12 mouse cellular contexts compared by ENCODE assay signal in genomic region chr9:65016241-65016977, GRCm38 (mm10). TPM values are rescaled to one million over a fixed set of nuclear protein-coding genes. Genes with fewer than 3 reads are reported as not detected.
A peak's percentile ranks its signal among the peaks of the same experiment; 100 is the strongest.
DNase-seq lines count a peak whose midpoint lies in the region; ATAC-seq lines count a peak whose summit lies in the region.
"Had no signal": no experiment of that assay in that cellular context is flagged by ENCODE, and none has a peak within 500 bp of the region (broad histone marks: within the 10 kb centered on the region; RNA-seq: fewer than 3 reads in every experiment).

No protein-coding gene starts in this region.

- peak overlapping the region; percentile 41; the same call in 1 of the 2 replicates for H3K27ac ChIP-seq in heart, embryonic 16.5 days (ENCODE audit: low read length)
- peak overlapping the region; percentile 45; the same call in 1 of the 2 replicates for H3K27ac ChIP-seq in forebrain, embryonic 16.5 days (ENCODE audit: low read length)
- peak overlapping the region; percentile 58 for H3K27ac ChIP-seq in midbrain, embryonic 14.5 days (replicated peaks; ENCODE audit: low read depth, low read length)
- H3K27ac ChIP-seq: kidney, embryonic 15.5 days had no signal

- DNase-seq in heart, postnatal 36 days: no peak
- DNase-seq in adrenal gland, postnatal 36 days: peak; percentile 52 to 58
- DNase-seq in midbrain, embryonic 14.5 days: peak; percentile 47
- no peak for DNase-seq in T-cell, adult 2 months (ENCODE audit: low spot score)
- no peak for DNase-seq in spleen, adult 12 weeks (ENCODE audit: low spot score)
- DNase-seq: heart, postnatal 10 days; layer of hippocampus, postnatal 36 days; right cerebral cortex, postnatal 14 days had no signal

- peaks cover 31% of the 10 kb centered on the region for H3K4me1 ChIP-seq in heart, embryonic 16.5 days (ENCODE audit: control insufficient read depth, insufficient read depth, low read length)
- peaks cover 51% of the 10 kb centered on the region for H3K4me1 ChIP-seq in forebrain, embryonic 16.5 days (replicated peaks; ENCODE audit: control insufficient read depth, insufficient read depth, low read length)
- peaks cover 49% of the 10 kb centered on the region for H3K4me1 ChIP-seq in midbrain, embryonic 14.5 days (ENCODE audit: control insufficient read depth, insufficient read depth, low read length)

- no peaks in the 10 kb centered on the region for H3K9me3 ChIP-seq in heart, embryonic 16.5 days (replicated peaks; ENCODE audit: control insufficient read depth, low read length)
- H3K9me3 ChIP-seq in forebrain, embryonic 16.5 days (ENCODE audit: control insufficient read depth, low read length): no peaks in the 10 kb centered on the region
- no peaks in the 10 kb centered on the region for H3K9me3 ChIP-seq in midbrain, embryonic 14.5 days (ENCODE audit: control insufficient read depth, low read length)
- H3K9me3 ChIP-seq: kidney, embryonic 15.5 days had no signal

- H3K9ac ChIP-seq in heart, embryonic 16.5 days (ENCODE audit: low read length): no peak overlapping the region
- no peak overlapping the region for H3K9ac ChIP-seq in forebrain, embryonic 16.5 days (replicated peaks; ENCODE audit: low read depth, low read length)
- 0 out of 2 replicates have a peak overlapping the region, but pooled peaks have one; percentile 17 for H3K9ac ChIP-seq in midbrain, embryonic 14.5 days (replicated peaks; ENCODE audit: low read length)
- H3K9ac ChIP-seq: kidney, embryonic 15.5 days had no signal

- H3K36me3 ChIP-seq in heart, embryonic 16.5 days (ENCODE audit: control insufficient read depth, insufficient read depth): no peaks in the 10 kb centered on the region
- H3K36me3 ChIP-seq in forebrain, embryonic 16.5 days (ENCODE audit: control insufficient read depth, insufficient read depth): no peaks in the 10 kb centered on the region
- H3K36me3 ChIP-seq in midbrain, embryonic 14.5 days (ENCODE audit: control insufficient read depth, insufficient read depth, low read length): no peaks in the 10 kb centered on the region
- H3K36me3 ChIP-seq: kidney, embryonic 15.5 days had no signal

- 81% methylated on average over 4 of the region's 4 CpGs for WGBS in heart, embryonic 16.5 days
- 71% methylated on average over 4 of the region's 4 CpGs for WGBS in forebrain, embryonic 16.5 days
- 55% methylated on average over 4 of the region's 4 CpGs for WGBS in midbrain, embryonic 14.5 days

- H3K27me3 ChIP-seq in heart, embryonic 16.5 days (ENCODE audit: control insufficient read depth, insufficient read depth, low read length): no peaks in the 10 kb centered on the region
- no peaks in the 10 kb centered on the region for H3K27me3 ChIP-seq in forebrain, embryonic 16.5 days (replicated peaks; ENCODE audit: control insufficient read depth, insufficient read depth, low read length)
- no peaks in the 10 kb centered on the region for H3K27me3 ChIP-seq in midbrain, embryonic 14.5 days (ENCODE audit: control insufficient read depth, insufficient read depth, low read length)
- H3K27me3 ChIP-seq: CH12.LX; kidney, embryonic 15.5 days had no signal

- H3K4me2 ChIP-seq in heart, embryonic 16.5 days (ENCODE audit: low read depth, low read length): no peak overlapping the region
- no peak overlapping the region; the same call in 1 of the 2 replicates for H3K4me2 ChIP-seq in forebrain, embryonic 16.5 days (ENCODE audit: low read length)
- peak overlapping the region; percentile 25 for H3K4me2 ChIP-seq in midbrain, embryonic 14.5 days (ENCODE audit: low read length)
- H3K4me2 ChIP-seq: kidney, embryonic 15.5 days had no signal

- intact Hi-C loops in heart, postnatal 36 days (cut with DNase I): no loop called here

- no peak for ATAC-seq in heart, embryonic 16.5 days (replicated peaks; ENCODE audit: extremely low read depth, insufficient read depth, low FRiP score)
- ATAC-seq in forebrain, embryonic 16.5 days: no peak
- no peak for ATAC-seq in midbrain, embryonic 14.5 days (ENCODE audit: low FRiP score, low TSS enrichment)

- no peak overlapping the region for H3K4me3 ChIP-seq in heart, embryonic 16.5 days (ENCODE audit: low read length)
- H3K4me3 ChIP-seq in forebrain, embryonic 16.5 days (replicated peaks; ENCODE audit: low read length): no peak overlapping the region
- H3K4me3 ChIP-seq in midbrain, embryonic 14.5 days (replicated peaks; ENCODE audit: low read depth, low read length): no peak overlapping the region
- H3K4me3 ChIP-seq: kidney, embryonic 15.5 days had no signal

RNA-seq across cellular contexts. Expression of gene Hacd3, which starts 5.1 kb away (rescaled TPM):
- polyA plus RNA-seq in heart, embryonic 16.5 days (2015; fragmentation: Nextera tagmentation; extraction: Ambion mirVana): 50.5 and 52.3 TPM in 2 replicates
- total RNA-seq in heart, postnatal 36 days (2021): 10 to 100 TPM; 17.3 to 18.6 TPM
- 100 to 1,000 TPM; 251 to 350 TPM for total RNA-seq in adrenal gland, postnatal 36 days (2021)
- polyA plus RNA-seq in forebrain, embryonic 16.5 days (2015; fragmentation: Nextera tagmentation; extraction: Ambion mirVana): 202 and 214 TPM in 2 replicates
- 152 and 171 TPM in 2 replicates for polyA plus RNA-seq in midbrain, embryonic 14.5 days (2014; fragmentation: Nextera tagmentation; extraction: Ambion mirVana)

RNA-seq across cellular contexts. Expression of gene Dpp8, which starts 15.8 kb away (rescaled TPM):
- 31.5 and 32.3 TPM in 2 replicates for polyA plus RNA-seq in heart, embryonic 16.5 days (2015; fragmentation: Nextera tagmentation; extraction: Ambion mirVana)
- 10 to 100 TPM; 58.1 to 64.9 TPM for total RNA-seq in heart, postnatal 36 days (2021)
- total RNA-seq in adrenal gland, postnatal 36 days (2021): 100 to 1,000 TPM in 1 of 2 experiments, 10 to 100 TPM in 1; 88.0 to 104 TPM
- polyA plus RNA-seq in forebrain, embryonic 16.5 days (2015; fragmentation: Nextera tagmentation; extraction: Ambion mirVana): 46.4 and 48.7 TPM in 2 replicates
- 33.9 and 39.1 TPM in 2 replicates for polyA plus RNA-seq in midbrain, embryonic 14.5 days (2014; fragmentation: Nextera tagmentation; extraction: Ambion mirVana)

RNA-seq across cellular contexts. Expression of gene Ints14, which starts 55.7 kb away (rescaled TPM):
- 36.0 and 38.8 TPM in 2 replicates for polyA plus RNA-seq in heart, embryonic 16.5 days (2015; fragmentation: Nextera tagmentation; extraction: Ambion mirVana)
- total RNA-seq in heart, postnatal 36 days (2021): 10 to 100 TPM; 15.9 to 16.0 TPM
- 10 to 100 TPM; 24.9 to 30.3 TPM for total RNA-seq in adrenal gland, postnatal 36 days (2021)
- 43.2 and 48.1 TPM in 2 replicates for polyA plus RNA-seq in forebrain, embryonic 16.5 days (2015; fragmentation: Nextera tagmentation; extraction: Ambion mirVana)
- 26.8 and 47.1 TPM in 2 replicates for polyA plus RNA-seq in midbrain, embryonic 14.5 days (2014; fragmentation: Nextera tagmentation; extraction: Ambion mirVana)

Comparison
In these comparisons a context has a peak if more than half of its experiments do, and no peak if none do; other contexts are left out.
1. DNase-seq: peak in adrenal gland, postnatal 36 days (2 of 2) and midbrain, embryonic 14.5 days (single experiment); none in heart, postnatal 36 days (0 of 2), T-cell, adult 2 months (single experiment) and spleen, adult 12 weeks (single experiment).
2. Peak in every context shown above with its lines, with median percentiles within 50 percentile points of each other: H3K27ac ChIP-seq.